Mouse (Mus musculus) hindbrain, postnatal 0 days (tissue): ENCODE results near the gene Fam69b. TPM values are rescaled to one million over a fixed set of nuclear protein-coding genes. Genes with fewer than 3 reads are reported as not detected.

Experiments used
- ATAC-seq: fragments of 200-750 bp; cut with Nextera tagmentation; 2 replicates; pipeline ENCODE4 v1.8.0; 2017; ENCODE audit warnings: mild to moderate bottlenecking, moderate TSS enrichment, moderate library complexity
- DNase-seq: peaks from one replicate; pipeline ENCODE4 v3.0.0-alpha.2; 2015; ENCODE audit warnings: low spot score
- H3K27ac ChIP-seq: fragments of 300-500 bp; sonication (generic); 2 replicates; pipeline ENCODE4 v1.5.1; 2014; ENCODE audit warnings: mild to moderate bottlenecking
- H3K27me3 ChIP-seq: fragments of 300-500 bp; sonication (generic); 2 replicates; pipeline ENCODE4 v1.6.1; 2014; ENCODE audit warnings: low read length, mixed read lengths; ENCODE audit not compliant: insufficient read depth
- H3K36me3 ChIP-seq: fragments of 300-500 bp; sonication (generic); 2 replicates; pipeline ENCODE4 v1.6.1; 2014; ENCODE audit warnings: low read length, mixed read lengths; ENCODE audit not compliant: insufficient read depth
- H3K4me1 ChIP-seq: fragments of 300-500 bp; sonication (generic); 2 replicates; pipeline ENCODE4 v1.6.1; 2014; ENCODE audit warnings: antibody characterized with exemption, low read length, mixed read lengths; ENCODE audit not compliant: insufficient read depth
- H3K4me2 ChIP-seq: fragments of 300-500 bp; sonication (generic); 2 replicates; pipeline ENCODE4 v1.6.1; 2014; ENCODE audit warnings: low read depth, mild to moderate bottlenecking, low read length, moderate library complexity, mixed read lengths
- H3K4me3 ChIP-seq: fragments of 300-500 bp; sonication (generic); 2 replicates; pipeline ENCODE4 v1.5.1; 2014; ENCODE audit warnings: low read length
- H3K9ac ChIP-seq: fragments of 300-500 bp; sonication (generic); replicated peaks from 2 replicates; pipeline ENCODE4 v1.6.1; 2014; ENCODE audit warnings: mild to moderate bottlenecking, low read length, moderate library complexity, mixed read lengths
- H3K9me3 ChIP-seq: fragments of 300-500 bp; sonication (generic); 2 replicates; pipeline ENCODE4 v1.6.1; 2016; ENCODE audit warnings: low read length, mixed read lengths
- CTCF ChIP-seq: IDR thresholded peaks from 2 replicates; pipeline ENCODE4 v1.5.1; 2016; ENCODE audit warnings: antibody characterized with exemption, control low read depth, low read depth
- WGBS: fragments of 180-500 bp; shearing (Covaris S2); extraction: QIAGEN DNeasy Blood & Tissue Kit; methylation state at CpG from one replicate; pipeline ENCODE4 v1.1.7; 2014; 5-methylcytosine and 5-hydroxymethylcytosine counted together
- polyA plus RNA-seq: library from polyadenylated mRNA; unstranded; fragments of >200 nt; fragmentation: Nextera tagmentation; extraction: Ambion mirVana; gene quantifications from 2 replicates; pipeline ENCODE4 v1.2.1, GENCODE M21; 2015
- total RNA-seq: library from RNA; depleted of rRNA; stranded (reverse); fragments of >200 nt; gene quantifications from 2 replicates; pipeline ENCODE4 v1.2.3, GENCODE M21; 2014

Fam69b gene
- total and polyA plus RNA-seq, 2 experiments from 2014 or later: 142 to 302 TPM

GRCm38 (mm10) chr2:26609261-26609661, 19.0 kb upstream of the Fam69b start:
- Histone ChIP-seq H3K36me3 (no peaks in the 10 kb centered on the region), H3K4me3 (no peak overlapping the region), H3K27me3 (no peaks in the 10 kb centered on the region), H3K27ac (no peak overlapping the region), H3K9ac (no peak overlapping the region), H3K4me2 (no peak overlapping the region), H3K4me1 (no peaks in the 10 kb centered on the region), H3K9me3 (no peaks in the 10 kb centered on the region)
- no peak for DNase-seq
- ATAC-seq: no peak
- no peak for TF ChIP-seq CTCF

- no peaks in the 10 kb centered on the region for H3K27me3 ChIP-seq
- H3K4me1 ChIP-seq: no peaks in the 10 kb centered on the region
- no peak overlapping the region for H3K9ac ChIP-seq
- no peaks in the 10 kb centered on the region for H3K36me3 ChIP-seq
- no peak overlapping the region for H3K27ac ChIP-seq
- H3K4me3 ChIP-seq: no peak overlapping the region
- WGBS: 72% methylated on average over 3 of the region's 3 CpGs
- DNase-seq: no peak
- H3K9me3 ChIP-seq: no peaks in the 10 kb centered on the region
- TF ChIP-seq CTCF: no peak
- H3K4me2 ChIP-seq: no peak overlapping the region
- ATAC-seq: no peak
Measured at GRCm38 (mm10) chr2:26610526-26610925, 17.7 kb upstream of the Fam69b start.

- Histone ChIP-seq H3K27me3 (no peaks in the 10 kb centered on the region), H3K4me2 (no peak overlapping the region), H3K9ac (no peak overlapping the region), H3K4me1 (no peaks in the 10 kb centered on the region), H3K36me3 (no peaks in the 10 kb centered on the region), H3K9me3 (no peaks in the 10 kb centered on the region), H3K4me3 (no peak overlapping the region), H3K27ac (no peak overlapping the region)
- no peak for DNase-seq
- no peak for TF ChIP-seq CTCF
- no peak for ATAC-seq
Measured at GRCm38 (mm10) chr2:26611054-26611453, 17.2 kb upstream of the Fam69b start.

- Histone ChIP-seq H3K9me3 (no peaks in the 10 kb centered on the region), H3K27ac (no peak overlapping the region), H3K36me3 (no peaks in the 10 kb centered on the region), H3K4me3 (no peak overlapping the region), H3K27me3 (no peaks in the 10 kb centered on the region), H3K9ac (no peak overlapping the region), H3K4me1 (no peaks in the 10 kb centered on the region), H3K4me2 (no peak overlapping the region)
- DNase-seq (no peak), ATAC-seq (no peak)
- TF ChIP-seq CTCF: no peak
Measured at GRCm38 (mm10) chr2:26611896-26612295, 16.4 kb upstream of the Fam69b start.

GRCm38 (mm10) chr2:26614903-26615302, 13.4 kb upstream of the Fam69b start:
- no peak for DNase-seq
- Histone ChIP-seq H3K9ac (no peak overlapping the region), H3K4me1 (no peaks in the 10 kb centered on the region), H3K9me3 (no peaks in the 10 kb centered on the region), H3K27me3 (no peaks in the 10 kb centered on the region), H3K27ac (no peak overlapping the region), H3K4me2 (no peak overlapping the region), H3K4me3 (no peak overlapping the region), H3K36me3 (no peaks in the 10 kb centered on the region)
- no peak for ATAC-seq
- no peak for TF ChIP-seq CTCF
- WGBS: 67% methylated on average over 5 of the region's 5 CpGs

- H3K4me2 ChIP-seq: no peak overlapping the region
- no peaks in the 10 kb centered on the region for H3K4me1 ChIP-seq
- H3K9ac ChIP-seq: no peak overlapping the region
- DNase-seq (no peak), ATAC-seq (no peak)
- H3K4me3 ChIP-seq: no peak overlapping the region
- no peaks in the 10 kb centered on the region for H3K9me3 ChIP-seq
- no peak overlapping the region for H3K27ac ChIP-seq
- no peaks in the 10 kb centered on the region for H3K36me3 ChIP-seq
- WGBS: 86% methylated on average over 4 of the region's 4 CpGs
- no peaks in the 10 kb centered on the region for H3K27me3 ChIP-seq
- no peak for TF ChIP-seq CTCF
Measured at GRCm38 (mm10) chr2:26615459-26616124, 12.7 kb upstream of the Fam69b start.

GRCm38 (mm10) chr2:26617331-26617730, 10.9 kb upstream of the Fam69b start:
- no peak overlapping the region for H3K9ac ChIP-seq
- no peak overlapping the region for H3K4me3 ChIP-seq
- TF ChIP-seq CTCF: no peak
- no peaks in the 10 kb centered on the region for H3K36me3 ChIP-seq
- H3K27ac ChIP-seq: no peak overlapping the region
- no peaks in the 10 kb centered on the region for H3K27me3 ChIP-seq
- no peaks in the 10 kb centered on the region for H3K4me1 ChIP-seq
- no peak for DNase-seq
- no peak for ATAC-seq
- WGBS: 74% methylated on average over 6 of the region's 6 CpGs
- no peak overlapping the region for H3K4me2 ChIP-seq
- H3K9me3 ChIP-seq: no peaks in the 10 kb centered on the region
